Mouse (Mus musculus) CH12.LX (cell line): ENCODE results near the gene Gm13278. TPM values are rescaled to one million over a fixed set of nuclear protein-coding genes. Genes with fewer than 3 reads are reported as not detected.
A peak's percentile ranks its signal among the peaks of the same experiment; 100 is the strongest.
"Not testable (repeated sequence)": the region's sequence is repeated elsewhere in the genome, so short reads cannot be mapped to it uniquely, and the experiment has no call there.

Source experiments
- DNase-seq: peaks from one replicate; pipeline ENCODE4 v3.0.0-alpha.2; 2013; ENCODE audit errors: extremely low read depth
- H3K27ac ChIP-seq: 2 replicates; pipeline ENCODE4 v1.5.1; 2012; ENCODE audit warnings: low read depth, mild to moderate bottlenecking, control low read depth, moderate library complexity; ENCODE audit not compliant: insufficient read depth
- H3K27me3 ChIP-seq: replicated peaks from 2 replicates; pipeline ENCODE3; 2012; ENCODE audit warnings: inconsistent platforms
- H3K36me3 ChIP-seq, 2 experiments: replicated peaks in 1 of 2; 2 replicates each; pipeline versions ENCODE3 to v1.6.1; 2012; ENCODE audit warnings: inconsistent platforms in 1 of 2, low read length in 1 of 2, mild to moderate bottlenecking in 1 of 2, mixed read lengths in 1 of 2, moderate library complexity in 1 of 2; ENCODE audit not compliant: control insufficient read depth in 1 of 2, insufficient read depth in 1 of 2
- H3K4me1 ChIP-seq, 2 experiments: 2 replicates each; pipeline ENCODE4 v1.6.1; 2012; ENCODE audit warnings: inconsistent platforms in 1 of 2, moderate library complexity in 1 of 2; ENCODE audit not compliant: insufficient read depth in 2 of 2, control insufficient read depth in 1 of 2
- H3K4me2 ChIP-seq: 2 replicates; pipeline ENCODE4 v1.6.1; 2012; ENCODE audit warnings: low read depth, mild to moderate bottlenecking, control low read depth; ENCODE audit not compliant: poor library complexity, insufficient read depth, severe bottlenecking
- H3K4me3 ChIP-seq, 3 experiments: fragments of 150-350 bp in 1 of 3; sonication (generic) in 1 of 3; replicated peaks in 1 of 3; 2 replicates each; pipeline versions ENCODE3 to v1.5.1; 2011 to 2012; ENCODE audit warnings: low read depth in 2 of 3, low read length in 2 of 3, mild to moderate bottlenecking in 2 of 3, moderate library complexity in 2 of 3, control low read depth in 1 of 3, improper control_type of control experiment in 1 of 3, inconsistent platforms in 1 of 3, mixed read lengths in 1 of 3; ENCODE audit not compliant: poor library complexity in 1 of 3
- H3K79me2 ChIP-seq: replicated peaks from 2 replicates; pipeline ENCODE4 v1.6.1; 2012; ENCODE audit warnings: mild to moderate bottlenecking, moderate library complexity; ENCODE audit not compliant: control insufficient read depth, poor library complexity, insufficient read depth, severe bottlenecking; ENCODE audit errors: extremely low read depth
- H3K9ac ChIP-seq: 2 replicates; pipeline ENCODE4 v1.6.1; 2012; ENCODE audit warnings: low read depth, mild to moderate bottlenecking, control low read depth, moderate library complexity; ENCODE audit not compliant: insufficient read depth
- H3K9me3 ChIP-seq: replicated peaks from 2 replicates; pipeline ENCODE3; 2012; ENCODE audit warnings: low read length, inconsistent platforms, mixed read lengths
- CTCF ChIP-seq, 2 experiments: IDR thresholded peaks in 1 of 2; conservative IDR thresholded peaks in 1 of 2; 2 replicates each; pipeline ENCODE4 v1.5.1; 2011 to 2012; ENCODE audit warnings: low read depth in 2 of 2, low read length in 2 of 2, improper control_type of control experiment in 1 of 2, inconsistent platforms in 1 of 2, mild to moderate bottlenecking in 1 of 2, moderate library complexity in 1 of 2
- E2F4 ChIP-seq: IDR thresholded peaks from 2 replicates; pipeline ENCODE4 v1.6.1; 2011; ENCODE audit warnings: low read depth, low read length, improper control_type of control experiment; ENCODE audit not compliant: insufficient replicate concordance
- HCFC1 ChIP-seq: IDR thresholded peaks from 2 replicates; pipeline ENCODE4 v1.6.1; 2012; ENCODE audit warnings: low read depth, mild to moderate bottlenecking, inconsistent platforms, low read length, improper control_type of control experiment
- JUN ChIP-seq: IDR thresholded peaks from 2 replicates; pipeline ENCODE4 v1.6.1; 2011; ENCODE audit warnings: low read depth, mild to moderate bottlenecking, low read length, improper control_type of control experiment, moderate library complexity; ENCODE audit not compliant: insufficient read depth
- MEF2A ChIP-seq: IDR thresholded peaks from 2 replicates; pipeline ENCODE4 v1.6.1; 2014; ENCODE audit warnings: low read depth, mild to moderate bottlenecking, inconsistent platforms, low read length, improper control_type of control experiment, borderline replicate concordance
- NELFE ChIP-seq: IDR thresholded peaks from 2 replicates; pipeline ENCODE4 v1.6.1; 2011; ENCODE audit warnings: low read depth, low read length, improper control_type of control experiment
- PAX5 ChIP-seq: IDR thresholded peaks from 2 replicates; pipeline ENCODE4 v1.6.1; 2012; ENCODE audit warnings: low read length, inconsistent platforms, mixed read lengths
- POLR2AphosphoS2 ChIP-seq: IDR thresholded peaks from 2 replicates; pipeline ENCODE4 v1.6.1; 2011; ENCODE audit warnings: low read depth, low read length, improper control_type of control experiment
- RAD21 ChIP-seq: IDR thresholded peaks from 2 replicates; pipeline ENCODE4 v1.6.1; 2011; ENCODE audit warnings: low read depth, mild to moderate bottlenecking, low read length, improper control_type of control experiment, moderate library complexity
- SMC3 ChIP-seq: IDR thresholded peaks from 2 replicates; pipeline ENCODE4 v1.6.1; 2011; ENCODE audit warnings: low read depth, low read length, improper control_type of control experiment
- TBP ChIP-seq: conservative IDR thresholded peaks from 2 replicates; pipeline ENCODE4 v1.6.1; 2011; ENCODE audit warnings: low read depth, low read length, improper control_type of control experiment
- dilution Hi-C: fragments of 300-500 bp; cut with MboI; formaldehyde crosslinking; loops from 2 replicates; pipeline ENCODE4 v1.14.3; 2020; ENCODE audit warnings: low sequenced_read_pairs; ENCODE audit not compliant: extremely low pct_unique_long_range_greater_than_20kb, extremely low pct_ligation_motif_present
- in situ Hi-C: fragments of 300-500 bp; cut with MboI; formaldehyde crosslinking; loops from 3 replicates; pipeline ENCODE4 v1.14.3; 2019; ENCODE audit warnings: low sequenced_read_pairs, low pct_ligation_motif_present, low pct_unique_long_range_greater_than_20kb, mixed read lengths
- polyA plus RNA-seq: library from polyadenylated mRNA; unstranded; fragments of >175 nt; gene quantifications from 2 replicates; pipeline ENCODE4 v1.2.1, GENCODE M21; 2012; ENCODE audit warnings: low read depth; ENCODE audit not compliant: insufficient read length
- total RNA-seq, 2 experiments: library from RNA; depleted of rRNA; stranded (reverse); fragments of 300-350 nt in 1 of 2; fragments of >200 nt in 1 of 2; gene quantifications; 2 replicates each; pipeline ENCODE4 v1.2.3; 2012 to 2014

Gm13278 gene
- total and polyA plus RNA-seq, 3 experiments: not detected

GRCm38 (mm10) chr4:88819659-88820058 is 28.3 kb downstream of the Gm13278 start, which contains the start of gene Ifna11:
Gene Ifna11 (plus strand): TSS chr4:88819959.
- Histone ChIP-seq H3K36me3 (no peaks in the 10 kb centered on the region), H3K27ac (no peak within 1 kb of the TSS), H3K27me3 (peaks cover 34% of the 10 kb centered on the region), H3K79me2 (no peaks in the 10 kb centered on the region), H3K4me3 (no peak within 1 kb of the TSS), H3K9me3 (no peaks in the 10 kb centered on the region), H3K4me2 (no peak within 1 kb of the TSS), H3K9ac (no peak within 1 kb of the TSS), H3K4me1 (no peaks in the 10 kb centered on the region)
- DNase-seq: no peak
- in situ Hi-C loops: no loop called here
- TF ChIP-seq JUN: no peak
- TF ChIP-seq TBP: no peak
- TF ChIP-seq E2F4: no peak
- no peak for TF ChIP-seq NELFE
- TF ChIP-seq POLR2AphosphoS2: no peak
- no peak for TF ChIP-seq MEF2A
- TF ChIP-seq PAX5: no peak
- dilution Hi-C loops: no loop called here

- peak; percentile 27 for DNase-seq
- H3K9me3 ChIP-seq: no peaks in the 10 kb centered on the region
- H3K36me3 ChIP-seq: no peaks in the 10 kb centered on the region
- no peak overlapping the region for H3K4me2 ChIP-seq
- no peak overlapping the region for H3K9ac ChIP-seq
- in situ Hi-C loops: no loop called here
- TF ChIP-seq SMC3 (peak; percentile 46), RAD21 (peak; percentile 19), HCFC1 (no peak), CTCF (conservative IDR thresholded peaks at IDR 0.05 in 1 of 2, IDR thresholded peaks at IDR 0.05 in 1 of 2; ENCODE audit: low read depth in 2 of 2, low read length in 2 of 2) (peak; percentile 55 to 73)
- H3K4me1 ChIP-seq: no peaks in the 10 kb centered on the region
- no peak overlapping the region for H3K4me3 ChIP-seq
- dilution Hi-C loops: no loop called here
- no peak overlapping the region for H3K27ac ChIP-seq
- no peaks in the 10 kb centered on the region for H3K79me2 ChIP-seq
- peaks cover 20% of the 10 kb centered on the region for H3K27me3 ChIP-seq
Measured at GRCm38 (mm10) chr4:88822995-88823394, 31.6 kb downstream of the Gm13278 start.

- H3K4me1 ChIP-seq, H3K4me3 ChIP-seq, H3K9me3 ChIP-seq, H3K27ac ChIP-seq, DNase-seq, H3K4me2 ChIP-seq, H3K9ac ChIP-seq, H3K36me3 ChIP-seq, H3K79me2 ChIP-seq, dilution Hi-C loops, in situ Hi-C loops: not testable (repeated sequence)
- H3K27me3 ChIP-seq: peaks cover 22% of the 10 kb centered on the region
Measured at GRCm38 (mm10) chr4:88827116-88827515, 35.8 kb downstream of the Gm13278 start, which contains the start of gene Ifna6. Gene Ifna6 (plus strand): TSS chr4:88827416.
